Mouse (Mus musculus) spleen, postnatal 0 days (tissue): Measurements from ENCODE around the gene Cspg4. TPM values are rescaled to one million over a fixed set of nuclear protein-coding genes. Genes with fewer than 3 reads are reported as not detected.

Source experiments
- polyA plus RNA-seq: library from polyadenylated mRNA; unstranded; fragments of >200 nt; fragmentation: Nextera tagmentation; extraction: Ambion mirVana; gene quantifications from 2 replicates; pipeline ENCODE4 v1.2.1, GENCODE M21; 2015

The Cspg4 gene
- 1.2 and 1.4 TPM in 2 replicates for polyA plus RNA-seq

DNA sequence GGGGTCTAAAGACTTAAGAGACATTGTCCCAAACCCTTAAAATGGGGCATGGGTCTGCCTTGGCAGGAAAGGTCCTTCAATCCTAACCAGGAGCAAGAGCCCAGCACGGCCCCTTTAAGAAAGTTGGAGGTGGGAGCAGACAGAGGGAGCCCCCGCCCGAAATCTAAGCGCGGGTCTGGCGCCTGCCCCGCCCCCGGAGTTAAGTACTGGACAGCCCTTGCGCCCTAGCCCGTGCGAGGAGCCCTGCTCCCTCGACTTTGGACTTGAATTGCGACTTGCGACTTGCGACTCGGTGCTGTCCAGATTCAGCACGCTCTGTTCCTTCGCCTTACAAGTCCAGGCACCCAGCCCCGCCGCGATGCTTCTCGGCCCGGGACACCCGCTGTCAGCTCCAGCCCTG is at the start of gene Cspg4:
Gene Cspg4 (plus strand): TSS at position 202 of the 400 bp plus-strand sequence.

GRCm38 (mm10) chr9:56864216-56864729 is 560 bp upstream of the Cspg4 start, which contains the start of gene Odf3l1:
TSS of gene Odf3l1 (minus strand) at chr9:56864679.

GRCm38 (mm10) chr9:56928041-56928811 is 63.4 kb downstream of the Cspg4 start, which contains the start of gene Snx33:
TSS of gene Snx33 (minus strand) at chr9:56928371.

GRCm38 (mm10) chr9:56937223-56938160 is 72.7 kb downstream of the Cspg4 start, which contains the start of gene Imp3:
TSS of gene Imp3 (plus strand) at chr9:56937475.

Other genes starting within 250 kb of the Cspg4 start
- 0.94 and 1.5 TPM in 2 replicates for gene Lingo1, start 68.6 kb upstream of the Cspg4 start, polyA plus RNA-seq
- not detected in 2 replicates for gene Odf3l1, start 354 bp upstream of the Cspg4 start, polyA plus RNA-seq
- gene Snx33, start 63.3 kb downstream of the Cspg4 start, polyA plus RNA-seq = 2.1 and 3.4 TPM in 2 replicates
- 90.7 and 95.5 TPM in 2 replicates for gene Imp3, start 72.4 kb downstream of the Cspg4 start, polyA plus RNA-seq
- 9.8 and 10.6 TPM in 2 replicates for gene Snupn, start 85.8 kb downstream of the Cspg4 start, polyA plus RNA-seq
- gene Ptpn9, start 129.9 kb downstream of the Cspg4 start, polyA plus RNA-seq = 7.0 and 9.0 TPM in 2 replicates
- gene Sin3a, start 207.0 kb downstream of the Cspg4 start, polyA plus RNA-seq = 13.6 and 15.4 TPM in 2 replicates